Mouse (Mus musculus) ES-E14 (cell line): ENCODE measurements around the gene Dnajc9. TPM values are rescaled to one million over a fixed set of nuclear protein-coding genes. Genes with fewer than 3 reads are reported as not detected.

Source experiments
- DNase-seq: peaks from one replicate; pipeline ENCODE4 v3.0.0-alpha.2; 2013; ENCODE audit warnings: low read depth, low spot score
- H3K27ac ChIP-seq: 2 replicates; pipeline ENCODE4 v1.5.1; 2012; ENCODE audit warnings: low read depth, mild to moderate bottlenecking, low read length, moderate library complexity, mixed read lengths; ENCODE audit not compliant: poor library complexity, insufficient read depth, severe bottlenecking
- H3K36me3 ChIP-seq: 2 replicates; pipeline ENCODE4 v1.6.1; 2012; ENCODE audit warnings: mild to moderate bottlenecking, low read length, moderate library complexity, mixed read lengths; ENCODE audit not compliant: control insufficient read depth, poor library complexity, insufficient read depth, severe bottlenecking
- H3K4me1 ChIP-seq, 2 experiments: fragments of 150-350 bp in 1 of 2; sonication (generic) in 1 of 2; 2 replicates each; pipeline ENCODE4 v1.6.1; 2012; ENCODE audit warnings: low read length in 2 of 2, mild to moderate bottlenecking in 1 of 2, mixed read lengths in 1 of 2; ENCODE audit not compliant: control insufficient read depth in 2 of 2, insufficient read depth in 2 of 2, poor library complexity in 1 of 2
- H3K4me3 ChIP-seq, 2 experiments: fragments of 150-350 bp in 1 of 2; sonication (generic) in 1 of 2; 2 replicates each; pipeline ENCODE4 v1.5.1; 2012; ENCODE audit warnings: low read length in 2 of 2, low read depth in 1 of 2, mild to moderate bottlenecking in 1 of 2, mixed read lengths in 1 of 2; ENCODE audit not compliant: insufficient read depth in 1 of 2, poor library complexity in 1 of 2, severe bottlenecking in 1 of 2
- H3K9ac ChIP-seq: 2 replicates; pipeline ENCODE4 v1.6.1; 2012; ENCODE audit warnings: low read depth, mild to moderate bottlenecking, low read length, mixed read lengths; ENCODE audit not compliant: poor library complexity, insufficient read depth, severe bottlenecking
- H3K9me3 ChIP-seq: fragments of 150-350 bp; sonication (generic); 2 replicates; pipeline ENCODE4 v1.6.1; 2012; ENCODE audit warnings: low read depth, mild to moderate bottlenecking, low read length; ENCODE audit not compliant: control insufficient read depth, insufficient read depth
- CHD2 ChIP-seq: IDR thresholded peaks from 2 replicates; pipeline ENCODE4 v1.6.1; 2014; ENCODE audit warnings: mild to moderate bottlenecking, low read depth, low read length, inconsistent platforms
- HCFC1 ChIP-seq: IDR thresholded peaks from 2 replicates; pipeline ENCODE4 v1.6.1; 2012; ENCODE audit warnings: low read length, inconsistent platforms, borderline replicate concordance; ENCODE audit not compliant: insufficient read depth
- MAFK ChIP-seq: IDR thresholded peaks from 2 replicates; pipeline ENCODE4 v1.6.1; 2014; ENCODE audit warnings: mild to moderate bottlenecking, low read depth, low read length, inconsistent platforms; ENCODE audit not compliant: insufficient read depth
- ZC3H11A ChIP-seq: IDR thresholded peaks from 2 replicates; pipeline ENCODE4 v1.6.1; 2012; ENCODE audit warnings: low read depth, mild to moderate bottlenecking, inconsistent platforms, low read length, borderline replicate concordance
- ZNF384 ChIP-seq: IDR thresholded peaks from 2 replicates; pipeline ENCODE4 v1.6.1; 2012; ENCODE audit warnings: low read depth, low read length, inconsistent platforms
- in situ Hi-C, 2 experiments: fragments of 600-800 bp; cut with MboI; formaldehyde crosslinking; loops; one replicate each; pipeline ENCODE4 v1.15.1; 2025; ENCODE audit warnings: low sequenced_read_pairs in 2 of 2, inconsistent platforms in 1 of 2; ENCODE audit not compliant: unreplicated experiment in 2 of 2
- total RNA-seq: library from RNA; depleted of rRNA; stranded (reverse); fragments of 300-350 nt; gene quantifications from 2 replicates; pipeline ENCODE4 v1.2.3, GENCODE M21; 2012

Gene Dnajc9
- total RNA-seq, 1 experiment, result 72.4 TPM

DNA sequence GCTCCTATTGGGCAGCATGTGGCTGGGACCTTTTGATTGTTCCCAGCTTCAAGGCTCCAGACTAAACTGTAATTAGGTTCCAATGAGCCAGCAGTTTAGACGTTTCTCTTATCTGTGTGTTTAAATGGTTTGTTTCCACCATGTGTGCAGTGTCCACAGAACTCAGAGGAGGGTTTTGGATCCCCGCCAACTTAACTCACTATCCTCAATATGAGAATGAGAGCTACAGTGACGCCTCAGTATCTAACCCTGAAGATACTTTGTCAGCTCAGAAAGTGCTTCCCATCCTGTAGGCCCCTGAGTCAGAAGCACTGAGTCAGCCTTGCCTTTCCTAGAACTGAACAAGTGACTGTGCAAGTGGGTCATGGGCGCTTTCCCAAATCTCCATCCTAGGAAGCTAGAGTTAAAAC lies 11.6 kb downstream of the Dnajc9 start:
- DNase-seq, result no peak
- Histone ChIP-seq H3K9ac (no peak overlapping the region), H3K36me3 (peaks cover 3% of the 10 kb centered on the region; the same call in 1 of the 2 replicates), H3K4me1 (0 out of 4 replicates have a peak, but pooled peaks cover 0 to 2% of the 10 kb centered on the region in 2 experiments), H3K9me3 (no peaks in the 10 kb centered on the region), H3K4me3 (no peak overlapping the region), H3K27ac (no peak overlapping the region)
- in situ Hi-C loops, result loop anchor here in 1 of 2 experiments (25.0 kb wide), 1 partner anchor 110 kb away; the partner anchor contains the start of genes Anxa7 and Mss51
- no peak for TF ChIP-seq ZC3H11A
- no peak for TF ChIP-seq MAFK
- TF ChIP-seq CHD2, result no peak
- TF ChIP-seq ZNF384, result no peak
- TF ChIP-seq HCFC1, result no peak

DNA sequence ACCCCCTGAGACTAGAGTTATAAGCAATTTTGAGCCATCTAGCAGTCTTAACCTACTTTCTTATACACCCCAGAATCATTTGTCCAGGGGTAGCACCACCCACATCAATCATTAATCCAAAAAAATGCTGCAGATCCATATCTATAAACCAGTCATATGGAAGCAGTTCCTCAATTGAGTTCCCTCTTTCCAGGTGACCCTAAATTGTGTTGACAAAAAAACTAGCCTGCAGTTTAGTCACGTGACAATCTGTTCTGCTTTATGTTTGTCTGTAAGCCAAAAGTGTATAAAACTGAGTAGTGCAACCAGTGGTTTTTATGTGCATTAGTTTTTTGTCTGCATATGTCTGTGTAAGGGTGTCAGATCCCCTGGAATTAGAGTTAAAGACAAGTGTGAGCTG lies 16.9 kb downstream of the Dnajc9 start:
- Histone ChIP-seq H3K4me1 (no peaks in the 10 kb centered on the region), H3K27ac (no peak overlapping the region), H3K4me3 (no peak overlapping the region), H3K36me3 (peaks cover 3% of the 10 kb centered on the region; the same call in 1 of the 2 replicates), H3K9ac (no peak overlapping the region), H3K9me3 (no peaks in the 10 kb centered on the region)
- TF ChIP-seq HCFC1 (no peak), ZC3H11A (no peak), ZNF384 (no peak), CHD2 (no peak), MAFK (no peak)
- DNase-seq, result no peak
- in situ Hi-C loops, result no loop called here

DNA sequence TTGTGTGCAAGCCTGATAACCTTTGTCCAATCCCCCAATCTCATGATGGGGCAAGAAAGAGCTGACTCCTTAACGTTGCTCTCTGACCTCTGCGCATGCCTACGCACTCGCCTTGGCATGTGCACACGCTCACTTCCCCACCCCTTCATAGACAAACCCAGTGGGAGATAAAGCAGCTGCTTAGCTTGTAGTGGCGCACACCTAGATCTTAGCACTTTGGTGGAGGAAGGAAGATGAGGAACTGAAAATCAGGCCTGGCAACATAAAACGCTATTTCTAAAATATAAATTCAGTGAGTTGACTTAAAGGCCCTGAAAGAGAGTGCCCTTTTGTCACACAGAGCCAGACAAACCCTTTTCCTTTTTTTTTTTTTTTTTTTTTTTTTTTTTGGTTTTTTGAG lies 17.9 kb downstream of the Dnajc9 start:
- DNase-seq, result no peak
- peaks cover 3% of the 10 kb centered on the region; the same call in 1 of the 2 replicates for H3K36me3 ChIP-seq
- no peaks in the 10 kb centered on the region for H3K4me1 ChIP-seq
- in situ Hi-C loops, result no loop called here
- H3K27ac ChIP-seq, result no peak overlapping the region
- no peaks in the 10 kb centered on the region for H3K9me3 ChIP-seq
- H3K4me3 ChIP-seq, result no peak overlapping the region
- no peak overlapping the region for H3K9ac ChIP-seq
- no peak for TF ChIP-seq CHD2
- TF ChIP-seq ZC3H11A, result no peak
- TF ChIP-seq MAFK, result no peak
- TF ChIP-seq HCFC1, result no peak
- TF ChIP-seq ZNF384, result no peak

DNA sequence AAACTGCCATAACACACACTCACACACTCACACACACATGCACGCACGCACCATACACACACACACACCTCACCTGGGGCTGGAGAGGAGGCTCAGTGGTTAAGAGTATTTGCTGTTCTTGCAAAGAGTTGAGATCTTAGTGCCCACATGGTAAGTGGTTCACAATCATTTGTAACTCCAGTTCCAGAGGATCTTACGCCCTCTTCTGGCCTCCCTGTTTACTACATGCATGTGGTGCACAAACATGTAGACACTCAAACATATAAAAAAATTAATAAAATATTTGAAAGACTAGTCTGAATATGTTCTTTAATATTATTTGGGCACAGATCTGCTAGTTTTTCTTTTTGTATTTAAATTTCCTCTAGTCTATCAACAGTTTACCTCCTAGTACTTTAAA lies 20.4 kb downstream of the Dnajc9 start:
- Histone ChIP-seq H3K36me3 (no peaks in the 10 kb centered on the region), H3K4me1 (no peaks in the 10 kb centered on the region), H3K4me3 (no peak overlapping the region), H3K9ac (no peak overlapping the region), H3K27ac (no peak overlapping the region), H3K9me3 (no peaks in the 10 kb centered on the region)
- DNase-seq, result no peak
- in situ Hi-C loops, result no loop called here
- TF ChIP-seq ZNF384 (no peak), HCFC1 (no peak), ZC3H11A (no peak), MAFK (no peak), CHD2 (no peak)

DNA sequence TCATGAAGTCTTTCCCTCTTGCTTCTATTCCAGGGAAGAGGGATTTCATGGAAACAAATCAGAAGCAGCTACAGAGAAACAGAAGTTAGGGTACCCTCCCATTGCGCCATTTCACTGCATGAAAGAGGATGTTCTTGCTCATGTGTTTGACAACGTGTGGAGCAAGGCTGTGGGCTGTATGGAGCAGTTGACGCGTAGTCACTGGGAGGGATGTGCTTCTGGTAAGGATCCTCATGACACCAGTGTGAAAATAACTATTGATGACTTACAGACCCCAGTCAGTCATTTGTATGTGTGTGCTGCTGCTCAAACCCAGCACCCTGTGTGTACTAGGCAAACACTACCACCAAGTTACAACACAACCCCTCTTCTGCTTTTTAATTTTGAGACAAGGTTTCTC lies 25.5 kb downstream of the Dnajc9 start:
- H3K36me3 ChIP-seq, result no peaks in the 10 kb centered on the region; the same call in 1 of the 2 replicates
- no peak overlapping the region for H3K27ac ChIP-seq
- TF ChIP-seq ZNF384, result no peak
- TF ChIP-seq HCFC1, result no peak
- TF ChIP-seq CHD2, result no peak
- no peak for TF ChIP-seq ZC3H11A
- no peak for TF ChIP-seq MAFK
- in situ Hi-C loops, result no loop called here
- H3K4me1 ChIP-seq, result no peaks in the 10 kb centered on the region
- DNase-seq, result no peak
- no peak overlapping the region for H3K4me3 ChIP-seq
- H3K9ac ChIP-seq, result no peak overlapping the region
- no peaks in the 10 kb centered on the region for H3K9me3 ChIP-seq
